28 mouse cellular contexts compared by ENCODE assay signal in the genomic region with DNA sequence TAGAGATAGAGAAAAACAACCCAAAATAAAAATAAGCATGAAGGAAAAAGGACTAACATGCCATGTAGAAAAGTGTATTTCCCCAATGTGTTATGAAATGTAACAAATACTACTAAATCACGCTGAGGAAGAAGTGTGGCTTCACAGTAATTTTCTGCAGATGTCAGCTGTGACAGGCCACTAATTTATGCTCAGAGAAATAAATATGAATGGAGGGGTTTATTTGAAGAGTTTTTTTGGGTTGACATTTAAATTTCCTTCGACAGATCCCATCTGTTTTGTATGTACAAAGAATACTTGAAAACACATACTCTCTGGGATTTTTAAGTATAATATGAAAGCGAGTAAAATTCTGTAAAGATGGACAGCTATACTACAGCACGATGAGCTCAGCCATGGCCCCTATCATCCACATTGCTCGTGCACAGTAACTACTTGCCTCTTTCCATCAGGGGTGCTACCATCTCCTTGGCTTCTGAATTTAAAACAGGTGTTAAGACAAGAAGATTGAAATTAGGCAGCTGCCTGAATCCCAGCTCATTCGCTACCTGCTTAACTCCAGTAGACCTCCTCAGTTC.
DNase-seq lines count a peak whose midpoint lies in the region; ATAC-seq and TF ChIP-seq lines count a peak whose summit lies in the region.
"Had no signal": no experiment of that assay in that cellular context is flagged by ENCODE, and none has a peak within 500 bp of the region (broad histone marks: within the 10 kb centered on the region; RNA-seq: fewer than 3 reads in every experiment).

No protein-coding gene starts in this region.

- H3K27ac ChIP-seq in embryonic facial prominence, embryonic 14.5 days (replicated peaks; ENCODE audit: low read depth, low read length) = no peak overlapping the region; the same call in 1 of the 2 replicates
- no peak overlapping the region for H3K27ac ChIP-seq in embryonic facial prominence, embryonic 10.5 days (replicated peaks)
- peak overlapping the region; percentile 51 for H3K27ac ChIP-seq in forebrain, embryonic 15.5 days (replicated peaks)
- H3K27ac ChIP-seq in forebrain, embryonic 10.5 days = no peak overlapping the region
- peak overlapping the region; percentile 41; the same call in 1 of the 2 replicates for H3K27ac ChIP-seq in forebrain, embryonic 16.5 days (ENCODE audit: low read length)
- no peak overlapping the region for H3K27ac ChIP-seq in gastrocnemius, adult 2 months
- H3K27ac ChIP-seq: heart, embryonic 15.5 days; hindbrain, embryonic 10.5 days; hindbrain, embryonic 13.5 days had no signal

- H3K36me3 ChIP-seq in embryonic facial prominence, embryonic 14.5 days (ENCODE audit: control insufficient read depth, insufficient read depth, low read length) = no peaks in the 10 kb centered on the region
- H3K36me3 ChIP-seq in embryonic facial prominence, embryonic 10.5 days (replicated peaks) = no peaks in the 10 kb centered on the region
- no peaks in the 10 kb centered on the region for H3K36me3 ChIP-seq in forebrain, embryonic 15.5 days
- no peaks in the 10 kb centered on the region for H3K36me3 ChIP-seq in forebrain, embryonic 10.5 days (replicated peaks)
- H3K36me3 ChIP-seq in forebrain, embryonic 16.5 days (ENCODE audit: control insufficient read depth, insufficient read depth) = no peaks in the 10 kb centered on the region
- H3K36me3 ChIP-seq: heart, embryonic 12.5 days; heart, embryonic 15.5 days; hindbrain, embryonic 10.5 days; hindbrain, embryonic 13.5 days had no signal

- no peak overlapping the region for H3K4me3 ChIP-seq in embryonic facial prominence, embryonic 14.5 days (ENCODE audit: low read depth, low read length)
- H3K4me3 ChIP-seq in embryonic facial prominence, embryonic 10.5 days = no peak overlapping the region
- no peak overlapping the region for H3K4me3 ChIP-seq in forebrain, embryonic 15.5 days
- H3K4me3 ChIP-seq in forebrain, embryonic 10.5 days = no peak overlapping the region
- H3K4me3 ChIP-seq in forebrain, embryonic 16.5 days (replicated peaks; ENCODE audit: low read length) = no peak overlapping the region
- no peak overlapping the region for H3K4me3 ChIP-seq in gastrocnemius, adult 2 months
- H3K4me3 ChIP-seq: erythroblast, embryonic 14.5 days; heart, embryonic 12.5 days; heart, embryonic 15.5 days; hindbrain, embryonic 10.5 days; hindbrain, embryonic 13.5 days had no signal

- H3K4me2 ChIP-seq in embryonic facial prominence, embryonic 14.5 days (ENCODE audit: low read depth, low read length) = no peak overlapping the region
- no peak overlapping the region for H3K4me2 ChIP-seq in forebrain, embryonic 15.5 days (replicated peaks)
- 0 out of 2 replicates have a peak overlapping the region, but pooled peaks have one; percentile 13 for H3K4me2 ChIP-seq in forebrain, embryonic 16.5 days (ENCODE audit: low read length)
- H3K4me2 ChIP-seq: heart, embryonic 12.5 days; heart, embryonic 15.5 days; hindbrain, embryonic 13.5 days had no signal

- no peaks in the 10 kb centered on the region for H3K4me1 ChIP-seq in embryonic facial prominence, embryonic 14.5 days (ENCODE audit: control insufficient read depth, insufficient read depth, low read length)
- H3K4me1 ChIP-seq in embryonic facial prominence, embryonic 10.5 days = no peaks in the 10 kb centered on the region
- 0 out of 2 replicates have a peak, but pooled peaks cover 6% of the 10 kb centered on the region for H3K4me1 ChIP-seq in forebrain, embryonic 15.5 days
- no peaks in the 10 kb centered on the region for H3K4me1 ChIP-seq in forebrain, embryonic 10.5 days
- H3K4me1 ChIP-seq in forebrain, embryonic 16.5 days (replicated peaks; ENCODE audit: control insufficient read depth, insufficient read depth, low read length) = peaks cover 3% of the 10 kb centered on the region; the same call in 1 of the 2 replicates
- H3K4me1 ChIP-seq: heart, embryonic 12.5 days; heart, embryonic 15.5 days; hindbrain, embryonic 10.5 days; hindbrain, embryonic 13.5 days had no signal

- DNase-seq in embryonic facial prominence, embryonic 14.5 days (ENCODE audit: low spot score) = peak; percentile 45
- no peak for DNase-seq in embryonic facial prominence, embryonic 10.5 days (ENCODE audit: low spot score)
- DNase-seq in forebrain, embryonic 10.5 days (ENCODE audit: extremely low spot score, low spot score) = no peak
- DNase-seq in telencephalon, adult 2 months (ENCODE audit: low read depth, low spot score) = peak; percentile 6
- DNase-seq in gastrocnemius, adult 2 months = no peak
- no peak for DNase-seq in layer of hippocampus, postnatal 25 days (ENCODE audit: extremely low spot score in 1 of 2, low spot score in 1 of 2)
- DNase-seq: adrenal gland, adult 8-10 months; adrenal gland, postnatal 25 days; cerebellum, adult 11-12 months; cerebellum, adult 8-10 months; cerebellum, postnatal 10 days; cerebellum, postnatal 36 days; embryo, embryonic 11 days; gastrocnemius, postnatal 25 days; heart, adult 18-20 months; heart, postnatal 10 days; heart, postnatal 36 days; kidney, adult 2 months had no signal

- no peaks in the 10 kb centered on the region for H3K9me3 ChIP-seq in embryonic facial prominence, embryonic 14.5 days (ENCODE audit: control insufficient read depth, low read length)
- H3K9me3 ChIP-seq in embryonic facial prominence, embryonic 10.5 days = no peaks in the 10 kb centered on the region
- H3K9me3 ChIP-seq in forebrain, embryonic 15.5 days = no peaks in the 10 kb centered on the region
- no peaks in the 10 kb centered on the region for H3K9me3 ChIP-seq in forebrain, embryonic 10.5 days
- H3K9me3 ChIP-seq in forebrain, embryonic 16.5 days (ENCODE audit: control insufficient read depth, low read length) = no peaks in the 10 kb centered on the region
- H3K9me3 ChIP-seq: heart, embryonic 12.5 days; heart, embryonic 15.5 days; hindbrain, embryonic 10.5 days; hindbrain, embryonic 13.5 days had no signal

- no peak for ATAC-seq in embryonic facial prominence, embryonic 14.5 days (ENCODE audit: low read depth)
- peak; percentile 86 for ATAC-seq in forebrain, embryonic 15.5 days (replicated peaks)
- ATAC-seq in forebrain, embryonic 16.5 days = peak; percentile 88
- ATAC-seq: activated CD4-positive, CD25-positive, alpha-beta regulatory T cell, adult 4 months; hindbrain, embryonic 16.5 days; intestine, postnatal 0 days had no signal

- no peak for TF ChIP-seq CTCF in gastrocnemius, adult 2 months (IDR thresholded peaks at IDR 0.05)

- intact Hi-C loops in gastrocnemius, adult 2 months (cut with DNase I) = no loop called here

- no peak overlapping the region for H3K9ac ChIP-seq in embryonic facial prominence, embryonic 14.5 days (ENCODE audit: low read depth, low read length)
- no peak overlapping the region for H3K9ac ChIP-seq in forebrain, embryonic 15.5 days (replicated peaks)
- H3K9ac ChIP-seq in forebrain, embryonic 16.5 days (replicated peaks; ENCODE audit: low read depth, low read length) = no peak overlapping the region
- H3K9ac ChIP-seq: heart, embryonic 12.5 days; heart, embryonic 15.5 days; hindbrain, embryonic 13.5 days had no signal

- WGBS in embryonic facial prominence, embryonic 14.5 days = 49% methylated on average over 6 of the region's 6 CpGs
- WGBS in embryonic facial prominence, embryonic 10.5 days = 81% methylated on average over 6 of the region's 6 CpGs
- WGBS in forebrain, embryonic 15.5 days = 51% methylated on average over 6 of the region's 6 CpGs
- 91% methylated on average over 6 of the region's 6 CpGs for WGBS in forebrain, embryonic 10.5 days
- 48% methylated on average over 6 of the region's 6 CpGs for WGBS in forebrain, embryonic 16.5 days

- no peaks in the 10 kb centered on the region for H3K27me3 ChIP-seq in embryonic facial prominence, embryonic 14.5 days (replicated peaks; ENCODE audit: control insufficient read depth, insufficient read depth, low read length)
- no peaks in the 10 kb centered on the region for H3K27me3 ChIP-seq in embryonic facial prominence, embryonic 10.5 days (replicated peaks; ENCODE audit: low read depth, poor library complexity, severe bottlenecking)
- no peaks in the 10 kb centered on the region for H3K27me3 ChIP-seq in forebrain, embryonic 15.5 days
- H3K27me3 ChIP-seq in forebrain, embryonic 10.5 days (ENCODE audit: poor library complexity, severe bottlenecking) = no peaks in the 10 kb centered on the region
- H3K27me3 ChIP-seq in forebrain, embryonic 16.5 days (replicated peaks; ENCODE audit: control insufficient read depth, insufficient read depth, low read length) = no peaks in the 10 kb centered on the region
- H3K27me3 ChIP-seq: heart, embryonic 12.5 days; heart, embryonic 15.5 days; hindbrain, embryonic 13.5 days had no signal

Comparison
In these comparisons a context has a peak if more than half of its experiments do, and no peak if none do; other contexts are left out.
1. DNase-seq: peak in embryonic facial prominence, embryonic 14.5 days (single experiment) and telencephalon, adult 2 months (single experiment); none in embryonic facial prominence, embryonic 10.5 days (single experiment), forebrain, embryonic 10.5 days (single experiment), gastrocnemius, adult 2 months (single experiment) and layer of hippocampus, postnatal 25 days (0 of 2).
2. H3K27ac ChIP-seq: peak in forebrain, embryonic 15.5 days (single experiment) and forebrain, embryonic 16.5 days (single experiment); none in embryonic facial prominence, embryonic 14.5 days (single experiment), embryonic facial prominence, embryonic 10.5 days (single experiment), forebrain, embryonic 10.5 days (single experiment) and gastrocnemius, adult 2 months (single experiment).